Mouse (Mus musculus): ENCODE data around the gene Gfm1. TPM values are rescaled to one million over a fixed set of nuclear protein-coding genes. Genes with fewer than 3 reads are reported as not detected.

Gfm1 gene
- polyA plus RNA-seq (2012; rRNA removed) = 11.1 and 13.1 TPM in 2 replicates

DNA sequence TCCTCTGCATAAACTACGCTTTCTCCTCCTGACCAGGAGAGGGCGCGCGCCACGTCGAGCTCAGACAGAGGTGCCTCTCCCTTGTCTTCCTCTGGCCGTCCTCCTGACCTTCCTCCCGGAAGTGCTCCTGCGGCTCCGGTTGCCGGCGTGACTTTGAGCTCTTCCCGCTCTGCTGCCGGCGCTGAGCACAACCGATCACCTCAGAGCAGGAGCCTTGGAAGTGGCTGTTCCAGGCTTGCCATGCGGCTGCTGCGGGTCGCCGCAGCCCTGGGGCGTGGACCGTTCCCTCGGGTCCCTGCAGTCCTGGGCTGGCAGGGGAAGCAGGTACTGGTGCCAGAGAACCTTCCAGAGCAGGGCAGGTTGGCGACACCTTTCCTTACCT, at the start of gene Gfm1:
Gfm1 (plus strand) TSS at position 98 of the 382 bp plus-strand sequence.

DNA sequence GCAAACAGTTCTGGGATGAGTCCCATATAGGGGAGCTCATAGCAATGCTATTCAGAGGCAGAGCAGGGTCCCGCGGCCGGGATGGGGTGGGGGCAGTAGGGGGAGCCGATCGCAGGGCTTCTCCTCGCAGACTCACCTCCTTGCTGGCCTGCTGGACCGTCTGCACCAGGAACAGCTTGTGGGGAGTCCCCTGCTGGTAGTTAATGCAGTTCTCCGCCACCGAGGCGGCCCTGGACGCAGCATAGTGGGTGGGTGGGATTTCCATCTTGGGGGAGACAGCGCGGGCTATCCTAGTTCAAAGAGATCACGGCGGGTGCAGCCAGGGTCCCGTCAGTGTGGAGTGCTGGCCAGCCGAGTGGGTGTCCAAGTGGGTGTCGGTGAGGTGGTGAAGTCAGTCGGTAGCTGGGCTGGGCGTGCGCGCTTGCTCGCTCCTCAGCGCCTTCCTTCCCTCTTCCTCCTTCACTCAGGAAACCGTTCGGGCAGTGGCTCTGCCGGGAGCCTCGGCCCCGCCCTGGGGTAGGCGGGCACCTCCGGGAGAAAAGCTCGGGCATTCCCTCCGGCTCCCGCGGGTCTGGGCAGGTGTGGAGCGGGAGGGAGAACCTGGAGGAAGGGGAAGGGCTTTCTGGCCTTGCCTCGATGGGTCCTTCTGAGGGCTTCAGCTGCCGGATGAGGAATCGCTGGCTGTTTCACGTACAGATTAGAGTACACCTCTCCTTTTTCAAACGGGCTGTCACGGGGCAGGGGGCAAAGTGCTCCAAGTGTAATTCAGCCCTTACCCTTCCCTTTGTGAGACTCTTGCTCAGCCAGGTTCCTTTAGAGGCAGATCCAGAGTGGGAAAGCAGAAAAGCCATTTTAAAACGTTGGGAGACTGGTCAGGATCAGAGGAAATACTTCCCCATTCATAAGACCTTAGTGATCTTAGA, 33.8 kb downstream of the Gfm1 start, which contains the start of gene Lxn:
Lxn (minus strand) TSS at position 477 of the 923 bp plus-strand sequence.

DNA sequence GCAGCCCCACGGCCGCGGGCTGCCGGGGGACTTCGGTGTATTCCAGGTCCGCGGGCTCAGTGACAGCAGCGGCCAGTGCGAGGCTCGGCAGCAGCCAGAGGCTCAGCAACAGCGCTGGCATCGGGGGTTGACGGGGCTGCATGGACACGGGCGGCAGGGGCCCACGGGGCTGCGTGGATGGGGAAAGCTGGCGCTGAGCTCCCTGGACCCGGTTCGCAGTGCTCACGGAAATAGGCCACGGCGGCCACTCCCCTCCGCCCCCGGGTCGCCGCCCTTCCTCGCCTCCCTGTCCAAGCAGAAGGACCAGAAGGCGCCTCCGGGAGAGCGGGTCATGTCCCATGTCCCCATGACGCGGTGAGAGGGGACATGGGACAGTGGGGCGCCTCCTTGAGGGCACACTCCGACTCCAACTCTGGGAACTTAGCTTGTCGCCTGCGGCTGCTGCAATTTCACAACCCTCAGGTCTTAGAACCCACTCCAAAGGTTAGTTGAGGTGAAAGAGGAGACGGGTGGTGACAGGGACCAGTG, 85.4 kb downstream of the Gfm1 start, which contains the start of gene Rarres1:
Rarres1 (minus strand) TSS at position 250 of the 528 bp plus-strand sequence.

Other genes starting within 250 kb of the Gfm1 start
- gene Mlf1, start 56.0 kb upstream of the Gfm1 start, polyA plus RNA-seq (2012; rRNA removed) = not detected in 2 replicates
- not detected in 2 replicates for gene Gm17402, start 54.9 kb upstream of the Gfm1 start, polyA plus RNA-seq (2012; rRNA removed)
- gene Lxn, start 33.8 kb downstream of the Gfm1 start, polyA plus RNA-seq (2012; rRNA removed) = 53.5 and 58.1 TPM in 2 replicates
- gene Rarres1, start 85.4 kb downstream of the Gfm1 start, polyA plus RNA-seq (2012; rRNA removed) = 2.1 and 2.2 TPM in 2 replicates
- 38.9 and 42.0 TPM in 2 replicates for gene Mfsd1, start 152.6 kb downstream of the Gfm1 start, polyA plus RNA-seq (2012; rRNA removed)

Measured in colon, adult 2 months (tissue).